8 mouse cellular contexts compared by ENCODE assay signal in genomic region chr6:100705366-100705811, GRCm38 (mm10). TPM values are rescaled to one million over a fixed set of nuclear protein-coding genes. Genes with fewer than 3 reads are reported as not detected.
DNase-seq lines count a peak whose midpoint lies in the region; ATAC-seq lines count a peak whose summit lies in the region.

No protein-coding gene starts in this region.

- peak overlapping the region; percentile 77 for H3K4me3 ChIP-seq in heart, embryonic 13.5 days
- peak overlapping the region; percentile 64 for H3K4me3 ChIP-seq in intestine, embryonic 15.5 days (replicated peaks)
- peak overlapping the region; percentile 74 for H3K4me3 ChIP-seq in midbrain, embryonic 15.5 days

- peak overlapping the region; percentile 96 for H3K4me2 ChIP-seq in heart, embryonic 13.5 days
- H3K4me2 ChIP-seq in intestine, embryonic 15.5 days (replicated peaks), result peak overlapping the region; percentile 98
- H3K4me2 ChIP-seq in midbrain, embryonic 15.5 days, result peak overlapping the region; percentile 99

- no peaks in the 10 kb centered on the region for H3K36me3 ChIP-seq in heart, embryonic 13.5 days
- no peaks in the 10 kb centered on the region for H3K36me3 ChIP-seq in intestine, embryonic 15.5 days
- H3K36me3 ChIP-seq in midbrain, embryonic 15.5 days (replicated peaks), result no peaks in the 10 kb centered on the region

- ATAC-seq in heart, embryonic 13.5 days (ENCODE audit: extremely low read depth, insufficient number of reproducible peaks, low FRiP score, low TSS enrichment), result no peak
- ATAC-seq in intestine, embryonic 15.5 days, result no peak
- no peak for ATAC-seq in midbrain, embryonic 15.5 days (replicated peaks)
- no peak for ATAC-seq in inflammation-experienced regulatory T-cells, adult 6 months

- no peak for DNase-seq in heart, postnatal 14 days
- DNase-seq in embryo, embryonic 11 days, result peak; percentile 48
- no peak for DNase-seq in left cerebral cortex, adult 9 months (ENCODE audit: low spot score in 2 of 2)
- DNase-seq in cerebellum, adult 8-10 months, result no peak

- peak overlapping the region; percentile 26; the same call in 1 of the 2 replicates for H3K27ac ChIP-seq in heart, embryonic 13.5 days (replicated peaks)
- H3K27ac ChIP-seq in intestine, embryonic 15.5 days, result no peak overlapping the region
- no peak overlapping the region for H3K27ac ChIP-seq in midbrain, embryonic 15.5 days

- no peaks in the 10 kb centered on the region for H3K9me3 ChIP-seq in heart, embryonic 13.5 days
- H3K9me3 ChIP-seq in intestine, embryonic 15.5 days, result no peaks in the 10 kb centered on the region
- no peaks in the 10 kb centered on the region for H3K9me3 ChIP-seq in midbrain, embryonic 15.5 days

- intact Hi-C loops in heart, postnatal 14 days (cut with DNase I), result no loop called here

- H3K27me3 ChIP-seq in heart, embryonic 13.5 days (replicated peaks), result peaks cover 42% of the 10 kb centered on the region
- peaks cover 12% of the 10 kb centered on the region for H3K27me3 ChIP-seq in intestine, embryonic 15.5 days (replicated peaks)
- peaks cover 30% of the 10 kb centered on the region for H3K27me3 ChIP-seq in midbrain, embryonic 15.5 days (replicated peaks)

- peaks cover 25% of the 10 kb centered on the region for H3K4me1 ChIP-seq in heart, embryonic 13.5 days
- H3K4me1 ChIP-seq in intestine, embryonic 15.5 days (replicated peaks), result peaks cover 11% of the 10 kb centered on the region
- H3K4me1 ChIP-seq in midbrain, embryonic 15.5 days, result peaks cover 19% of the 10 kb centered on the region

- WGBS in heart, embryonic 13.5 days, result under 1% methylated on average over 15 of the region's 15 CpGs
- 3% methylated on average over 15 of the region's 15 CpGs for WGBS in intestine, embryonic 15.5 days
- under 1% methylated on average over 15 of the region's 15 CpGs for WGBS in midbrain, embryonic 15.5 days

- H3K9ac ChIP-seq in heart, embryonic 13.5 days, result peak overlapping the region; percentile 85
- peak overlapping the region; percentile 57; the same call in 1 of the 2 replicates for H3K9ac ChIP-seq in intestine, embryonic 15.5 days
- no peak overlapping the region for H3K9ac ChIP-seq in midbrain, embryonic 15.5 days

RNA-seq across cellular contexts. Expression of gene Gxylt2, which starts 0.9 kb away (rescaled TPM):
- 2.8 and 3.3 TPM in 2 replicates for polyA plus RNA-seq in heart, embryonic 13.5 days (2015; fragmentation: Nextera tagmentation; extraction: Ambion mirVana)
- 1 to 10 TPM; 6.2 to 7.4 TPM for total RNA-seq in heart, postnatal 14 days (2021)
- polyA plus RNA-seq in intestine, embryonic 15.5 days (2015; fragmentation: Nextera tagmentation; extraction: Ambion mirVana), result 0.87 and 1.1 TPM in 2 replicates
- polyA plus RNA-seq in midbrain, embryonic 15.5 days (2015; fragmentation: Nextera tagmentation; extraction: Ambion mirVana), result 1.2 and 1.6 TPM in 2 replicates
- under 1 TPM in 1 of 3 experiments, not detected in 2; 0.04 TPM for polyA plus RNA-seq in inflammation-experienced regulatory T-cells, adult 6 months (2017; shearing (Covaris generic))

RNA-seq across cellular contexts. Expression of gene Shq1, which starts 34.4 kb away (rescaled TPM):
- 10.0 and 10.7 TPM in 2 replicates for polyA plus RNA-seq in heart, embryonic 13.5 days (2015; fragmentation: Nextera tagmentation; extraction: Ambion mirVana)
- total RNA-seq in heart, postnatal 14 days (2021), result 1 to 10 TPM; 2.7 to 3.7 TPM
- 16.8 and 18.2 TPM in 2 replicates for polyA plus RNA-seq in intestine, embryonic 15.5 days (2015; fragmentation: Nextera tagmentation; extraction: Ambion mirVana)
- polyA plus RNA-seq in midbrain, embryonic 15.5 days (2015; fragmentation: Nextera tagmentation; extraction: Ambion mirVana), result 9.2 and 10.7 TPM in 2 replicates
- 1 to 10 TPM; 6.7 to 8.2 (median 7.8) TPM for polyA plus RNA-seq in inflammation-experienced regulatory T-cells, adult 6 months (2017; shearing (Covaris generic))
